Mouse (Mus musculus) gastrocnemius, postnatal 25 days (tissue): Measurements from ENCODE around the gene Sapcd1. TPM values are rescaled to one million over a fixed set of nuclear protein-coding genes. Genes with fewer than 3 reads are reported as not detected.

Experiments
- DNase-seq: peaks from one replicate; pipeline ENCODE4 v3.0.0; 2022
- long read RNA-seq, 2 experiments: library from polyadenylated mRNA; stranded (forward); transcript quantifications; one replicate each; pipeline ENCODE4 v2.0.0; 2021
- total RNA-seq, 2 experiments: library from RNA; stranded (reverse); gene quantifications; 1 replicate in 1 of 2; 2 replicates in 1 of 2; pipeline ENCODE4 v1.2.3; 2021

The Sapcd1 gene
- total RNA-seq = under 1 TPM in 1 of 2 experiments, not detected in 1; 0.31 TPM
- long read RNA-seq, experiment 1, partial matches to known transcripts = 0 of 4 reads
- long read RNA-seq, experiment 1, other reads (novel, unspliced or antisense) = 3 of 4 reads
- long read RNA-seq, experiment 2, partial matches to known transcripts = 0 of 6 reads
- long read RNA-seq, experiment 2, other reads (novel, unspliced or antisense) = 5 of 6 reads

GRCm38 (mm10) chr17:35027277-35028068 is at the start of gene Sapcd1:
TSS of gene Sapcd1 (minus strand) at chr17:35028016.
- DNase-seq = peak; percentile 68

- DNase-seq = no peak
Measured at GRCm38 (mm10) chr17:35077285-35077684, 49.5 kb upstream of the Sapcd1 start.

- DNase-seq = no peak
Measured at GRCm38 (mm10) chr17:35076507-35077176, 48.8 kb upstream of the Sapcd1 start, which contains the start of gene Ly6g6e. TSS of gene Ly6g6e (plus strand) at chr17:35076902.

GRCm38 (mm10) chr17:35074097-35074496 is 46.3 kb upstream of the Sapcd1 start:
- DNase-seq = no peak

- DNase-seq = no peak
Measured at GRCm38 (mm10) chr17:35071454-35071853, 43.6 kb upstream of the Sapcd1 start.

- no peak for DNase-seq
Measured at GRCm38 (mm10) chr17:35070556-35071229, 42.9 kb upstream of the Sapcd1 start.

- no peak for DNase-seq
Measured at GRCm38 (mm10) chr17:35068213-35068914, 40.5 kb upstream of the Sapcd1 start.

GRCm38 (mm10) chr17:35066084-35066483 is 38.3 kb upstream of the Sapcd1 start, which contains the start of gene Mpig6b:
TSS of gene Mpig6b (minus strand) at chr17:35066184.
- DNase-seq = no peak

- peak; percentile 46 for DNase-seq
Measured at GRCm38 (mm10) chr17:35064951-35065947, 37.4 kb upstream of the Sapcd1 start, which contains the start of gene Ly6g6c. TSS of gene Ly6g6c (plus strand) at chr17:35065388.

- no peak for DNase-seq
Measured at GRCm38 (mm10) chr17:35064378-35064877, 36.6 kb upstream of the Sapcd1 start.

- DNase-seq = no peak
Measured at GRCm38 (mm10) chr17:35063466-35063865, 35.6 kb upstream of the Sapcd1 start.

GRCm38 (mm10) chr17:35061299-35061698 is 33.5 kb upstream of the Sapcd1 start:
- no peak for DNase-seq

GRCm38 (mm10) chr17:35060737-35061297 is 33.0 kb upstream of the Sapcd1 start:
- DNase-seq = peak; percentile 20

- peak; percentile 16 for DNase-seq
Measured at GRCm38 (mm10) chr17:35060071-35060470, 32.3 kb upstream of the Sapcd1 start.

GRCm38 (mm10) chr17:35058911-35059892 is 31.4 kb upstream of the Sapcd1 start, which contains the start of gene Ddah2:
TSS of gene Ddah2 (plus strand) at chr17:35059035.
- DNase-seq = peak; percentile 89

- no peak for DNase-seq
Measured at GRCm38 (mm10) chr17:35058316-35058715, 30.5 kb upstream of the Sapcd1 start.

- DNase-seq = no peak
Measured at GRCm38 (mm10) chr17:35057090-35057489, 29.3 kb upstream of the Sapcd1 start.
